Mouse (Mus musculus): Measurements from ENCODE around the gene Rnf149. TPM values are rescaled to one million over a fixed set of nuclear protein-coding genes. Genes with fewer than 3 reads are reported as not detected.
"Not testable (repeated sequence)": the region's sequence is repeated elsewhere in the genome, so short reads cannot be mapped to it uniquely, and the experiment has no call there.

The Rnf149 gene
- total and polyA plus RNA-seq, 2 experiments from 2014 or later = 14.5 to 22.3 TPM

DNA sequence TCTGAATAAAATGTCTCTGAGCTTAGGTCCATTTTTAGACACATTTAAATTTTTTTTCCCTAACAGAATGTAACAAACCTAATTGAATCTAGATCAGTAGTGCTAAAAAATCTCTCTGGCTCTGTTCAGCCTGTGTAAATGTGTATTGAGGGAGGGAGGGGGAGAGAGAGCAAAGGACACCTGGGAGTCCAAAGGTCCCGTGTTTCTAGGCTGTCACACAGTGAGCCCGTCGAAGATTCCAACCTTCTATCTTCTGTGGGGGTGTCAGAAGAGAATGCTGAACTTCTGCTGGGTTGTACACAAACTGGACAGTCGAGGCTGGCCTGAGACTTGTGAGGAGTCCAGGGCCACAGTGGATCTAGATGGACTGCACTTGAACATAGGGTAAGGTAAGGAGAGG, 14.9 kb upstream of the Rnf149 start:
- Histone ChIP-seq H3K9me3 (ENCODE audit: low read length) (no peaks in the 10 kb centered on the region), H3K27ac (no peak overlapping the region), H3K4me1 (ENCODE audit: insufficient read depth, low read length) (no peaks in the 10 kb centered on the region), H3K4me3 (ENCODE audit: low read length) (no peak overlapping the region), H3K9ac (replicated peaks; ENCODE audit: low read length) (no peak overlapping the region), H3K36me3 (ENCODE audit: insufficient read depth, low read length) (no peaks in the 10 kb centered on the region), H3K4me2 (ENCODE audit: low read depth, low read length) (no peak overlapping the region), H3K27me3 (ENCODE audit: insufficient read depth, low read length) (no peaks in the 10 kb centered on the region)
- no peak for TF ChIP-seq CTCF (IDR thresholded peaks at IDR 0.05; ENCODE audit: low read depth)
- ATAC-seq (no peak), DNase-seq (ENCODE audit: low spot score) (no peak)
- WGBS = 79% methylated on average over 4 of the region's 4 CpGs

DNA sequence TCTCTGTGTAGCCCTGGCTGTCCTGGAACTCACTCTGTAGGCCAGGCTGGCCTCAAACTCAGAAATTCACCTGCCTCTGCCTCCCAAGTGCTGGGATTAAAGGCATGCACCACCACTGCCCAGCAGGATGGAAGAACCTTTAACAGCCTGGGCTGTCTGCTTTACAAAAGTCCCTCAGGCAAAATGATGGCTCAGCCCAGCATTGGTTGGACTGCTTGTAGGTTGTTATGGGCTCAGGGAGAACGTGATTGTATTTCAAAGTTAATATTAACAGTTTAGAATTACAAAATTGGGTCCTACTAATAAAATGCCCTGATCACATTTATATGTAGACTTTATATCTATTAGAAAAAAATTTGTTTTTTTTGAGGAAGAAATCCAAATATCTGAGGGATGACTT, 14.4 kb upstream of the Rnf149 start:
- not testable (repeated sequence) for H3K27ac ChIP-seq; H3K9ac ChIP-seq (replicated peaks; ENCODE audit: low read length); H3K9me3 ChIP-seq (ENCODE audit: low read length); ATAC-seq; DNase-seq (ENCODE audit: low spot score); H3K4me2 ChIP-seq (ENCODE audit: low read depth, low read length); H3K27me3 ChIP-seq (ENCODE audit: insufficient read depth, low read length); H3K36me3 ChIP-seq (ENCODE audit: insufficient read depth, low read length); H3K4me3 ChIP-seq (ENCODE audit: low read length); H3K4me1 ChIP-seq (ENCODE audit: insufficient read depth, low read length)
- WGBS = 83% methylated on average over 1 of the region's 1 CpGs

- ATAC-seq = no peak
- H3K4me3 ChIP-seq (ENCODE audit: low read length) = no peak overlapping the region
- no peak overlapping the region for H3K27ac ChIP-seq
- no peak overlapping the region for H3K9ac ChIP-seq (replicated peaks; ENCODE audit: low read length)
- no peak overlapping the region for H3K4me2 ChIP-seq (ENCODE audit: low read depth, low read length)
- no peaks in the 10 kb centered on the region for H3K36me3 ChIP-seq (ENCODE audit: insufficient read depth, low read length)
- no peaks in the 10 kb centered on the region for H3K9me3 ChIP-seq (ENCODE audit: low read length)
- 76% methylated on average over 5 of the region's 5 CpGs for WGBS
- no peaks in the 10 kb centered on the region for H3K27me3 ChIP-seq (ENCODE audit: insufficient read depth, low read length)
- TF ChIP-seq CTCF (IDR thresholded peaks at IDR 0.05; ENCODE audit: low read depth) = no peak
- H3K4me1 ChIP-seq (ENCODE audit: insufficient read depth, low read length) = no peaks in the 10 kb centered on the region
- DNase-seq (ENCODE audit: low spot score) = no peak
Observed at GRCm38 (mm10) chr1:39590193-39590592, 13.0 kb upstream of the Rnf149 start.

GRCm38 (mm10) chr1:39585416-39585815, 8.2 kb upstream of the Rnf149 start:
- Histone ChIP-seq H3K36me3 (ENCODE audit: insufficient read depth, low read length) (no peaks in the 10 kb centered on the region), H3K4me1 (ENCODE audit: insufficient read depth, low read length) (no peaks in the 10 kb centered on the region), H3K27ac (no peak overlapping the region), H3K27me3 (ENCODE audit: insufficient read depth, low read length) (no peaks in the 10 kb centered on the region), H3K9ac (replicated peaks; ENCODE audit: low read length) (no peak overlapping the region), H3K4me3 (ENCODE audit: low read length) (no peak overlapping the region), H3K9me3 (ENCODE audit: low read length) (no peaks in the 10 kb centered on the region), H3K4me2 (ENCODE audit: low read depth, low read length) (no peak overlapping the region)
- DNase-seq (ENCODE audit: low spot score) (no peak), ATAC-seq (no peak)
- WGBS = 85% methylated on average over 9 of the region's 9 CpGs
- no peak for TF ChIP-seq CTCF (IDR thresholded peaks at IDR 0.05; ENCODE audit: low read depth)

DNA sequence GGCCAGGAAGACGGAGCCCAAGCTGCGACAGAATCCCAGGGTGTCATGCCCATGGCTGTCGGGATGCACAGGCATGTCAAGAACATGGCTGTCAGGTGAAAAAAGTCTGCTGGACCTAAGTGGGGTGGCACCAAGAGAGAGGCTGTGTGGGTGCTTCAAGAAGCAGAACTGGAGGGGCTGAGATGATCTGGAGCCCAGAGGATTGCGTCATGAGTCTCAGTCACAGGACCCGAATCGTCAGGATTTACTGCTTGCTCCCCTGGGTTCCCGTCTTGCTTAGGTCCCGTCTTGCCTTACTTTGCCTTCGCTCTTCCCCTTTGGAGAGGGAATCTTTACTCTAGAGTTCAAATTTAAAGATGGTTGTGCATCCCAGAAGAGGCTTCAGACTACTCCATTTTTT, 6.0 kb upstream of the Rnf149 start:
- H3K36me3 ChIP-seq (ENCODE audit: insufficient read depth, low read length) = no peaks in the 10 kb centered on the region
- H3K9me3 ChIP-seq (ENCODE audit: low read length) = no peaks in the 10 kb centered on the region
- TF ChIP-seq CTCF (IDR thresholded peaks at IDR 0.05; ENCODE audit: low read depth) = no peak
- 90% methylated on average over 9 of the region's 9 CpGs for WGBS
- H3K4me2 ChIP-seq (ENCODE audit: low read depth, low read length) = no peak overlapping the region
- ATAC-seq (no peak), DNase-seq (ENCODE audit: low spot score) (no peak)
- no peak overlapping the region for H3K9ac ChIP-seq (replicated peaks; ENCODE audit: low read length)
- no peaks in the 10 kb centered on the region for H3K4me1 ChIP-seq (ENCODE audit: insufficient read depth, low read length)
- no peaks in the 10 kb centered on the region for H3K27me3 ChIP-seq (ENCODE audit: insufficient read depth, low read length)
- H3K27ac ChIP-seq = no peak overlapping the region
- no peak overlapping the region for H3K4me3 ChIP-seq (ENCODE audit: low read length)

GRCm38 (mm10) chr1:39581215-39581614, 4.0 kb upstream of the Rnf149 start:
- 78% methylated on average over 2 of the region's 3 CpGs for WGBS
- Histone ChIP-seq H3K4me2 (ENCODE audit: low read depth, low read length) (no peak overlapping the region), H3K9ac (replicated peaks; ENCODE audit: low read length) (no peak overlapping the region), H3K27ac (no peak overlapping the region), H3K36me3 (ENCODE audit: insufficient read depth, low read length) (no peaks in the 10 kb centered on the region), H3K27me3 (ENCODE audit: insufficient read depth, low read length) (no peaks in the 10 kb centered on the region), H3K9me3 (ENCODE audit: low read length) (no peaks in the 10 kb centered on the region), H3K4me3 (ENCODE audit: low read length) (no peak overlapping the region), H3K4me1 (ENCODE audit: insufficient read depth, low read length) (no peaks in the 10 kb centered on the region)
- DNase-seq (ENCODE audit: low spot score) = no peak
- no peak for TF ChIP-seq CTCF (IDR thresholded peaks at IDR 0.05; ENCODE audit: low read depth)
- ATAC-seq = no peak

GRCm38 (mm10) chr1:39579139-39579538, 1.9 kb upstream of the Rnf149 start:
- H3K4me3 ChIP-seq (ENCODE audit: low read length) = no peak overlapping the region
- 78% methylated on average over 6 of the region's 6 CpGs for WGBS
- H3K27me3 ChIP-seq (ENCODE audit: insufficient read depth, low read length) = no peaks in the 10 kb centered on the region
- H3K9me3 ChIP-seq (ENCODE audit: low read length) = no peaks in the 10 kb centered on the region
- no peak overlapping the region for H3K4me2 ChIP-seq (ENCODE audit: low read depth, low read length)
- H3K27ac ChIP-seq = no peak overlapping the region
- no peaks in the 10 kb centered on the region for H3K36me3 ChIP-seq (ENCODE audit: insufficient read depth, low read length)
- TF ChIP-seq CTCF (IDR thresholded peaks at IDR 0.05; ENCODE audit: low read depth) = no peak
- DNase-seq (ENCODE audit: low spot score) = no peak
- H3K9ac ChIP-seq (replicated peaks; ENCODE audit: low read length) = no peak overlapping the region
- ATAC-seq = no peak
- H3K4me1 ChIP-seq (ENCODE audit: insufficient read depth, low read length) = peaks cover 8% of the 10 kb centered on the region
